Mouse (Mus musculus): ENCODE measurements around the gene Oit1. TPM values are rescaled to one million over a fixed set of nuclear protein-coding genes. Genes with fewer than 3 reads are reported as not detected.

Oit1 gene
- polyA plus RNA-seq, 1 experiment from 2014 or later = not detected

GRCm38 (mm10) chr14:8369394-8369793 is 9.2 kb downstream of the Oit1 start:
- Histone ChIP-seq H3K4me3 (ENCODE audit: low read depth, low read length) (no peak overlapping the region), H3K4me1 (ENCODE audit: control insufficient read depth, insufficient read depth, low read length) (peaks cover 6% of the 10 kb centered on the region), H3K9me3 (ENCODE audit: control insufficient read depth, low read length) (no peaks in the 10 kb centered on the region), H3K9ac (ENCODE audit: low read length) (no peak overlapping the region), H3K27me3 (ENCODE audit: control insufficient read depth, insufficient read depth, low read length) (no peaks in the 10 kb centered on the region), H3K36me3 (ENCODE audit: control insufficient read depth, insufficient read depth, low read length) (no peaks in the 10 kb centered on the region), H3K4me2 (no peak overlapping the region), H3K27ac (ENCODE audit: low read depth, low read length) (no peak overlapping the region)
- 89% methylated on average over 4 of the region's 4 CpGs for WGBS
- ATAC-seq (ENCODE audit: low FRiP score) (no peak), DNase-seq (ENCODE audit: low spot score, missing footprints) (peak; percentile 41)

- Histone ChIP-seq H3K4me3 (ENCODE audit: low read depth, low read length) (no peak overlapping the region), H3K27ac (ENCODE audit: low read depth, low read length) (no peak overlapping the region), H3K36me3 (ENCODE audit: control insufficient read depth, insufficient read depth, low read length) (no peaks in the 10 kb centered on the region), H3K9ac (ENCODE audit: low read length) (no peak overlapping the region), H3K27me3 (ENCODE audit: control insufficient read depth, insufficient read depth, low read length) (no peaks in the 10 kb centered on the region), H3K9me3 (ENCODE audit: control insufficient read depth, low read length) (no peaks in the 10 kb centered on the region), H3K4me2 (no peak overlapping the region), H3K4me1 (ENCODE audit: control insufficient read depth, insufficient read depth, low read length) (peaks cover 6% of the 10 kb centered on the region)
- DNase-seq (ENCODE audit: low spot score, missing footprints) (peak; percentile 41), ATAC-seq (ENCODE audit: low FRiP score) (no peak)
- 95% methylated on average over 1 of the region's 1 CpGs for WGBS
These were observed 9.7 kb downstream of the Oit1 start for GRCm38 (mm10) chr14:8368900-8369299.

GRCm38 (mm10) chr14:8367727-8368520 is 10.6 kb downstream of the Oit1 start:
- Histone ChIP-seq H3K9me3 (ENCODE audit: control insufficient read depth, low read length) (no peaks in the 10 kb centered on the region), H3K27ac (ENCODE audit: low read depth, low read length) (no peak overlapping the region; the same call in 1 of the 2 replicates), H3K4me2 (no peak overlapping the region), H3K4me3 (ENCODE audit: low read depth, low read length) (no peak overlapping the region), H3K36me3 (ENCODE audit: control insufficient read depth, insufficient read depth, low read length) (no peaks in the 10 kb centered on the region), H3K9ac (ENCODE audit: low read length) (no peak overlapping the region), H3K4me1 (ENCODE audit: control insufficient read depth, insufficient read depth, low read length) (peaks cover 6% of the 10 kb centered on the region), H3K27me3 (ENCODE audit: control insufficient read depth, insufficient read depth, low read length) (no peaks in the 10 kb centered on the region)
- ATAC-seq (ENCODE audit: low FRiP score) = peak; percentile 38; the same call in 1 of the 2 replicates
- DNase-seq (ENCODE audit: low spot score, missing footprints) = peak; percentile 83
- WGBS = 41% methylated on average over 4 of the region's 4 CpGs

GRCm38 (mm10) chr14:8367121-8367520 is 11.4 kb downstream of the Oit1 start:
- Histone ChIP-seq H3K36me3 (ENCODE audit: control insufficient read depth, insufficient read depth, low read length) (no peaks in the 10 kb centered on the region), H3K9me3 (ENCODE audit: control insufficient read depth, low read length) (no peaks in the 10 kb centered on the region), H3K4me1 (ENCODE audit: control insufficient read depth, insufficient read depth, low read length) (peaks cover 6% of the 10 kb centered on the region), H3K27me3 (ENCODE audit: control insufficient read depth, insufficient read depth, low read length) (no peaks in the 10 kb centered on the region), H3K27ac (ENCODE audit: low read depth, low read length) (no peak overlapping the region), H3K4me3 (ENCODE audit: low read depth, low read length) (no peak overlapping the region), H3K9ac (ENCODE audit: low read length) (no peak overlapping the region), H3K4me2 (no peak overlapping the region)
- peak; percentile 80 for DNase-seq (ENCODE audit: low spot score, missing footprints)
- 0% methylated on average over 1 of the region's 1 CpGs for WGBS
- ATAC-seq (ENCODE audit: low FRiP score) = 0 out of 2 replicates have a peak, but pooled peaks have one; percentile 19

- peak; percentile 74 for DNase-seq (ENCODE audit: low spot score, missing footprints)
- WGBS = 72% methylated on average over 6 of the region's 6 CpGs
- no peak overlapping the region for H3K4me2 ChIP-seq
- ATAC-seq (ENCODE audit: low FRiP score) = no peak
- no peak overlapping the region for H3K27ac ChIP-seq (ENCODE audit: low read depth, low read length)
- no peak overlapping the region for H3K4me3 ChIP-seq (ENCODE audit: low read depth, low read length)
- no peaks in the 10 kb centered on the region for H3K27me3 ChIP-seq (ENCODE audit: control insufficient read depth, insufficient read depth, low read length)
- H3K36me3 ChIP-seq (ENCODE audit: control insufficient read depth, insufficient read depth, low read length) = no peaks in the 10 kb centered on the region
- H3K4me1 ChIP-seq (ENCODE audit: control insufficient read depth, insufficient read depth, low read length) = peaks cover 6% of the 10 kb centered on the region
- no peaks in the 10 kb centered on the region for H3K9me3 ChIP-seq (ENCODE audit: control insufficient read depth, low read length)
- no peak overlapping the region for H3K9ac ChIP-seq (ENCODE audit: low read length)
These were observed 12.7 kb downstream of the Oit1 start for GRCm38 (mm10) chr14:8365833-8366232.

- WGBS = 89% methylated on average over 9 of the region's 9 CpGs
- ATAC-seq (ENCODE audit: low FRiP score) (no peak), DNase-seq (ENCODE audit: low spot score, missing footprints) (no peak)
- Histone ChIP-seq H3K36me3 (ENCODE audit: control insufficient read depth, insufficient read depth, low read length) (no peaks in the 10 kb centered on the region), H3K27ac (ENCODE audit: low read depth, low read length) (no peak overlapping the region), H3K4me2 (no peak overlapping the region), H3K4me3 (ENCODE audit: low read depth, low read length) (no peak overlapping the region), H3K4me1 (ENCODE audit: control insufficient read depth, insufficient read depth, low read length) (no peaks in the 10 kb centered on the region), H3K9me3 (ENCODE audit: control insufficient read depth, low read length) (no peaks in the 10 kb centered on the region), H3K9ac (ENCODE audit: low read length) (no peak overlapping the region), H3K27me3 (ENCODE audit: control insufficient read depth, insufficient read depth, low read length) (no peaks in the 10 kb centered on the region)
These were observed 21.7 kb downstream of the Oit1 start for GRCm38 (mm10) chr14:8356836-8357235.

GRCm38 (mm10) chr14:8355999-8356501 is 22.5 kb downstream of the Oit1 start:
- Histone ChIP-seq H3K36me3 (ENCODE audit: control insufficient read depth, insufficient read depth, low read length) (no peaks in the 10 kb centered on the region), H3K27me3 (ENCODE audit: control insufficient read depth, insufficient read depth, low read length) (no peaks in the 10 kb centered on the region), H3K9me3 (ENCODE audit: control insufficient read depth, low read length) (no peaks in the 10 kb centered on the region), H3K27ac (ENCODE audit: low read depth, low read length) (no peak overlapping the region), H3K4me3 (ENCODE audit: low read depth, low read length) (no peak overlapping the region), H3K9ac (ENCODE audit: low read length) (no peak overlapping the region), H3K4me1 (ENCODE audit: control insufficient read depth, insufficient read depth, low read length) (no peaks in the 10 kb centered on the region), H3K4me2 (no peak overlapping the region)
- peak; percentile 97 for DNase-seq (ENCODE audit: low spot score, missing footprints)
- 44% methylated on average over 6 of the region's 6 CpGs for WGBS
- peak; percentile 64 for ATAC-seq (ENCODE audit: low FRiP score)

- H3K9ac ChIP-seq (ENCODE audit: low read length) = no peak overlapping the region
- no peak overlapping the region for H3K27ac ChIP-seq (ENCODE audit: low read depth, low read length)
- no peak; the same call in 1 of the 2 replicates for ATAC-seq (ENCODE audit: low FRiP score)
- H3K4me3 ChIP-seq (ENCODE audit: low read depth, low read length) = no peak overlapping the region
- DNase-seq (ENCODE audit: low spot score, missing footprints) = no peak
- no peaks in the 10 kb centered on the region for H3K36me3 ChIP-seq (ENCODE audit: control insufficient read depth, insufficient read depth, low read length)
- H3K9me3 ChIP-seq (ENCODE audit: control insufficient read depth, low read length) = no peaks in the 10 kb centered on the region
- H3K4me2 ChIP-seq = no peak overlapping the region
- H3K27me3 ChIP-seq (ENCODE audit: control insufficient read depth, insufficient read depth, low read length) = no peaks in the 10 kb centered on the region
- H3K4me1 ChIP-seq (ENCODE audit: control insufficient read depth, insufficient read depth, low read length) = no peaks in the 10 kb centered on the region
- 86% methylated on average over 9 of the region's 9 CpGs for WGBS
These were observed 29.6 kb downstream of the Oit1 start for GRCm38 (mm10) chr14:8348927-8349326.

GRCm38 (mm10) chr14:8346255-8346997 is 32.1 kb downstream of the Oit1 start:
- Histone ChIP-seq H3K27ac (ENCODE audit: low read depth, low read length) (no peak overlapping the region), H3K9me3 (ENCODE audit: control insufficient read depth, low read length) (no peaks in the 10 kb centered on the region), H3K36me3 (ENCODE audit: control insufficient read depth, insufficient read depth, low read length) (no peaks in the 10 kb centered on the region), H3K27me3 (ENCODE audit: control insufficient read depth, insufficient read depth, low read length) (no peaks in the 10 kb centered on the region), H3K9ac (ENCODE audit: low read length) (no peak overlapping the region), H3K4me2 (no peak overlapping the region), H3K4me3 (ENCODE audit: low read depth, low read length) (no peak overlapping the region), H3K4me1 (ENCODE audit: control insufficient read depth, insufficient read depth, low read length) (no peaks in the 10 kb centered on the region)
- 22% methylated on average over 7 of the region's 7 CpGs for WGBS
- ATAC-seq (ENCODE audit: low FRiP score) = peak; percentile 58
- DNase-seq (ENCODE audit: low spot score, missing footprints) = peak; percentile 99

Data from midbrain, embryonic 11.5 days (tissue).